Mouse (Mus musculus) thymus, adult 2 months (tissue): ENCODE results near the gene Gsap. TPM values are rescaled to one million over a fixed set of nuclear protein-coding genes. Genes with fewer than 3 reads are reported as not detected.
"Not testable (repeated sequence)": the region's sequence is repeated elsewhere in the genome, so short reads cannot be mapped to it uniquely, and the experiment has no call there.

Source experiments
- DNase-seq: peaks from one replicate; pipeline ENCODE4 v3.0.0; 2021
- H3K27ac ChIP-seq: fragments of 200-500 bp; 2 replicates; pipeline ENCODE4 v1.5.1; 2012; ENCODE audit warnings: low read length, control low read depth; ENCODE audit not compliant: control insufficient read depth, insufficient read depth
- H3K27me3 ChIP-seq: fragments of 200-500 bp; 2 replicates; pipeline ENCODE4 v1.6.1; 2012; ENCODE audit warnings: mild to moderate bottlenecking, low read length, moderate library complexity, mixed read lengths; ENCODE audit not compliant: control insufficient read depth, insufficient read depth
- H3K36me3 ChIP-seq: fragments of 200-500 bp; 2 replicates; pipeline ENCODE4 v1.6.1; 2012; ENCODE audit warnings: mild to moderate bottlenecking, low read length, moderate library complexity; ENCODE audit not compliant: control insufficient read depth, insufficient read depth
- H3K4me1 ChIP-seq: fragments of 200-500 bp; replicated peaks from 2 replicates; pipeline ENCODE4 v1.6.1; 2012; ENCODE audit warnings: low read length; ENCODE audit not compliant: control insufficient read depth, insufficient read depth
- H3K4me3 ChIP-seq: fragments of 200-500 bp; 2 replicates; pipeline ENCODE4 v1.5.1; 2012; ENCODE audit warnings: mild to moderate bottlenecking, low read length, control low read depth, moderate library complexity; ENCODE audit not compliant: control insufficient read depth, insufficient read depth
- CTCF ChIP-seq: fragments of 200-500 bp; IDR thresholded peaks from 2 replicates; pipeline ENCODE4 v1.5.1; 2012; ENCODE audit warnings: mild to moderate bottlenecking, control low read depth, low read length, moderate library complexity, borderline replicate concordance; ENCODE audit not compliant: control insufficient read depth, poor library complexity, insufficient read depth; ENCODE audit errors: extremely low read depth
- POLR2A ChIP-seq: fragments of 200-500 bp; IDR thresholded peaks from 2 replicates; pipeline ENCODE4 v1.6.1; 2012; ENCODE audit warnings: mild to moderate bottlenecking, low read length, control low read depth, moderate library complexity; ENCODE audit not compliant: control insufficient read depth, poor library complexity, insufficient read depth; ENCODE audit errors: extremely low read depth
- WGBS: fragments of 180-500 bp; shearing (Covaris S2); methylation state at CpG from one replicate; pipeline ENCODE4 v1.1.7; 2018; 5-methylcytosine and 5-hydroxymethylcytosine counted together
- polyA plus RNA-seq: library from polyadenylated mRNA; depleted of rRNA; stranded (reverse); fragments of >200 nt; gene quantifications from 2 replicates; pipeline ENCODE4 v1.2.3, GENCODE M21; 2012; rRNA removed

Gsap gene
- 3.2 and 4.3 TPM in 2 replicates for polyA plus RNA-seq

GRCm38 (mm10) chr5:21185764-21186685, at the start of gene Gsap:
Gsap (plus strand) TSS chr5:21186255.
- Histone ChIP-seq H3K4me3 (peak within 1 kb of the TSS; percentile 72), H3K36me3 (no peaks in the 10 kb centered on the region), H3K27me3 (no peaks in the 10 kb centered on the region), H3K27ac (no peak within 1 kb of the TSS), H3K4me1 (peaks cover 10% of the 10 kb centered on the region)
- DNase-seq = peak; percentile 60
- no peak for TF ChIP-seq POLR2A
- no peak for TF ChIP-seq CTCF
- 9% methylated on average over 43 of the region's 43 CpGs for WGBS

- H3K27ac ChIP-seq = no peak overlapping the region
- H3K4me1 ChIP-seq = no peaks in the 10 kb centered on the region; the same call in 1 of the 2 replicates
- 89% methylated on average over 5 of the region's 5 CpGs for WGBS
- no peaks in the 10 kb centered on the region for H3K36me3 ChIP-seq
- no peak for TF ChIP-seq POLR2A
- TF ChIP-seq CTCF = no peak
- no peak overlapping the region for H3K4me3 ChIP-seq
- DNase-seq = no peak
- no peaks in the 10 kb centered on the region for H3K27me3 ChIP-seq
These were observed 49.5 kb upstream of the Gsap start for GRCm38 (mm10) chr5:21136575-21136974.

DNA sequence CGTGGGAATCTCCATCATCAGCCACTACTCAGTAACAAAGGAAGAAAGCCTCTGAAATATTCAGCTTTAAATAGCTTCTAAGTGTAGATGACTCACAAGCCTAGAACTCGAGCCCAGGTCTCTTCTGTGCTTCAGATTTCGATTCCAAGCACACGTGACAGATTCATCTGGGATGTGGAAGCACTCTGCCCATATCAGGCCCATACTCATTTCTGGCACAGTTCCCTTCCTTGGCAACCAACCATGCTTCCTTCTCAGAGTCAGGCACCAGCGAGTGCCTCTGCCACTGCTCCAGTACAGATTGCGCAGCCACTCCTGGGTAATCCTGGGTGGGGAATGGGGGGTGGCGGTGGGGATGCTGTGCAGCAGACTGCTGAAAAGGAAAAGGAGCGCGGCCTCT, 46.5 kb upstream of the Gsap start:
- no peak for DNase-seq
- no peak for TF ChIP-seq POLR2A
- no peak for TF ChIP-seq CTCF
- WGBS = 85% methylated on average over 9 of the region's 9 CpGs
- no peaks in the 10 kb centered on the region for H3K27me3 ChIP-seq
- no peak overlapping the region for H3K27ac ChIP-seq
- H3K4me1 ChIP-seq = no peaks in the 10 kb centered on the region
- no peaks in the 10 kb centered on the region for H3K36me3 ChIP-seq
- H3K4me3 ChIP-seq = no peak overlapping the region

- 61% methylated on average over 7 of the region's 7 CpGs for WGBS
These were observed 44.9 kb upstream of the Gsap start for GRCm38 (mm10) chr5:21141133-21141551.

GRCm38 (mm10) chr5:21141626-21142025, 44.4 kb upstream of the Gsap start:
- DNase-seq = no peak
- TF ChIP-seq CTCF (no peak), POLR2A (no peak)
- H3K4me1 ChIP-seq = no peaks in the 10 kb centered on the region
- 75% methylated on average over 5 of the region's 5 CpGs for WGBS
- H3K4me3 ChIP-seq = no peak overlapping the region
- no peaks in the 10 kb centered on the region for H3K36me3 ChIP-seq
- no peaks in the 10 kb centered on the region for H3K27me3 ChIP-seq
- H3K27ac ChIP-seq = no peak overlapping the region

More at GRCm38 (mm10) chr5:21141133-21141551, 44.9 kb upstream of the Gsap start:
- H3K4me3 ChIP-seq, H3K27ac ChIP-seq, H3K36me3 ChIP-seq, H3K27me3 ChIP-seq, H3K4me1 ChIP-seq: not testable (repeated sequence)
- DNase-seq = peak; percentile 27

GRCm38 (mm10) chr5:21143032-21143431, 43.0 kb upstream of the Gsap start:
- H3K4me3 ChIP-seq = no peak overlapping the region
- no peaks in the 10 kb centered on the region for H3K4me1 ChIP-seq
- 95% methylated on average over 7 of the region's 7 CpGs for whole genome bisulfite sequencing
- no peak for DNase-seq
- no peak overlapping the region for H3K27ac ChIP-seq
- no peaks in the 10 kb centered on the region for H3K27me3 ChIP-seq
- no peaks in the 10 kb centered on the region for H3K36me3 ChIP-seq
- TF ChIP-seq CTCF (no peak), POLR2A (no peak)
